Mouse (Mus musculus) G1E (cell line): ENCODE measurements around the gene Wnt1. TPM values are rescaled to one million over a fixed set of nuclear protein-coding genes. Genes with fewer than 3 reads are reported as not detected.
A peak's percentile ranks its signal among the peaks of the same experiment; 100 is the strongest.

Source experiments
- ATAC-seq: 2 replicates; pipeline ENCODE4 v1.8.0; 2016; ENCODE audit warnings: mild to moderate bottlenecking; ENCODE audit not compliant: insufficient number of reproducible peaks, poor library complexity, low FRiP score, severe bottlenecking; ENCODE audit errors: extremely low read depth
- DNase-seq: peaks from one replicate; pipeline ENCODE4 v3.0.0; 2012; ENCODE audit warnings: low spot score
- H3K27me3 ChIP-seq: 2 replicates; pipeline ENCODE4 v1.6.1; 2012; ENCODE audit warnings: mild to moderate bottlenecking, low read length, inconsistent platforms; ENCODE audit not compliant: insufficient read depth
- H3K36me3 ChIP-seq: replicated peaks from 2 replicates; pipeline ENCODE3; 2012; ENCODE audit warnings: mild to moderate bottlenecking, inconsistent platforms
- H3K4me1 ChIP-seq: 2 replicates; pipeline ENCODE4 v1.6.1; 2012; ENCODE audit warnings: low read depth, low read length, inconsistent platforms, mixed read lengths; ENCODE audit not compliant: insufficient read depth
- H3K4me3 ChIP-seq: 2 replicates; pipeline ENCODE4 v1.5.1; 2012; ENCODE audit warnings: low read depth, mild to moderate bottlenecking, inconsistent platforms, low read length, moderate library complexity, mixed read lengths
- H3K9me3 ChIP-seq: replicated peaks from 2 replicates; pipeline ENCODE4 v1.6.1; 2012; ENCODE audit warnings: inconsistent platforms
- CTCF ChIP-seq: IDR thresholded peaks from 2 replicates; pipeline ENCODE4 v1.5.1; 2012; ENCODE audit warnings: low read depth, low read length, inconsistent platforms, mixed read lengths
- GATA1 ChIP-seq: IDR thresholded peaks from 2 replicates; pipeline ENCODE4 v1.6.1; 2012; ENCODE audit warnings: borderline replicate concordance, low read length, inconsistent platforms, mixed read lengths
- GATA2 ChIP-seq: IDR thresholded peaks from 2 replicates; pipeline ENCODE4 v1.6.1; 2012; ENCODE audit warnings: low read depth, low read length, inconsistent platforms, borderline replicate concordance
- POLR2AphosphoS5 ChIP-seq: IDR thresholded peaks from 2 replicates; pipeline ENCODE4 v1.6.1; 2012; ENCODE audit warnings: low read depth, low read length, inconsistent platforms; ENCODE audit not compliant: insufficient replicate concordance
- TAL1 ChIP-seq: conservative IDR thresholded peaks from 2 replicates; pipeline ENCODE4 v1.6.1; 2012; ENCODE audit warnings: low read depth, low read length, inconsistent platforms, mixed read lengths
- polyA plus RNA-seq: library from polyadenylated mRNA; stranded (reverse); fragments of >175 nt; gene quantifications from 2 replicates; pipeline ENCODE4 v1.2.3, GENCODE M21; 2012
- total RNA-seq, 2 experiments: library from RNA; stranded (forward) in 1 of 2; stranded (reverse) in 1 of 2; fragments of 200-1000 nt in 1 of 2; fragments of >200 nt in 1 of 2; fragmentation: Nextera tagmentation in 1 of 2; gene quantifications; 2 replicates each; pipeline ENCODE4 v1.2.3; 2014 to 2017

The Wnt1 gene
- total and polyA plus RNA-seq, 3 experiments, result not detected

GRCm38 (mm10) chr15:98837006-98837742, 47.5 kb downstream of the Wnt1 start:
- peaks cover 94% of the 10 kb centered on the region for H3K36me3 ChIP-seq
- no peaks in the 10 kb centered on the region for H3K9me3 ChIP-seq
- H3K27me3 ChIP-seq, result peaks cover 3% of the 10 kb centered on the region; the same call in 1 of the 2 replicates
- ATAC-seq (peak; percentile 32; the same call in 1 of the 2 replicates), DNase-seq (peak; percentile 61)
- TF ChIP-seq TAL1, result peak; percentile 57
- no peak for TF ChIP-seq GATA1
- no peak overlapping the region; the same call in 1 of the 2 replicates for H3K4me3 ChIP-seq
- H3K4me1 ChIP-seq, result peaks cover 66% of the 10 kb centered on the region

- TF ChIP-seq GATA1 (no peak), GATA2 (no peak), CTCF (no peak), TAL1 (no peak), POLR2AphosphoS5 (no peak)
- Histone ChIP-seq H3K4me1 (peaks cover 65% of the 10 kb centered on the region), H3K27me3 (peaks cover 3% of the 10 kb centered on the region; the same call in 1 of the 2 replicates), H3K4me3 (no peak overlapping the region; the same call in 1 of the 2 replicates), H3K36me3 (peaks cover 97% of the 10 kb centered on the region), H3K9me3 (no peaks in the 10 kb centered on the region)
- DNase-seq (no peak), ATAC-seq (no peak)
These were observed 48.1 kb downstream of the Wnt1 start for GRCm38 (mm10) chr15:98837743-98838103.

DNA sequence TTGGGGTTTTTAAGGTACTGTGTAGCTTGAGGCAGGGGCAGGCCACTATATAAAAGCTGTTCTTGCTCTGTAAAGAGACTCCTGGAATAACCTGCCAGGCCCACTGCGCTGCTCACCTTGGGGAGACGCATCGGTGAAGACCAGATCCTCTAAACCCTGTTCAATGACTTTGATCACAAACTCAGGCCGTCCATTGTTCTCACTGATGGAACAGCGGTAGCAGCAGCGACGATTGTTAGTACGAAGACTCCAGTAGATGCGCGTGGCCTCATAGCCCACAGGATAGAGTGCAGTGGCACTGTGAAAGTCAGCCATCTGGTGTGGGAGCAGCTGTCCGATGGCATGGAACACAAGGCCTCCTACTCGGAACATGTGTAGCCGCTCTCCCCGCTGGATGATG, 49.5 kb downstream of the Wnt1 start:
- TF ChIP-seq POLR2AphosphoS5 (no peak), GATA2 (no peak), GATA1 (no peak), CTCF (no peak), TAL1 (no peak)
- Histone ChIP-seq H3K4me1 (peaks cover 55% of the 10 kb centered on the region), H3K36me3 (peaks cover 100% of the 10 kb centered on the region), H3K4me3 (0 out of 2 replicates have a peak overlapping the region, but pooled peaks have one; percentile 5), H3K9me3 (no peaks in the 10 kb centered on the region), H3K27me3 (peaks cover 3% of the 10 kb centered on the region; the same call in 1 of the 2 replicates)
- DNase-seq (no peak), ATAC-seq (no peak)

- H3K36me3 ChIP-seq, result peaks cover 100% of the 10 kb centered on the region
- TF ChIP-seq GATA2, result no peak
- TF ChIP-seq GATA1, result no peak
- no peak for TF ChIP-seq POLR2AphosphoS5
- TF ChIP-seq TAL1, result no peak
- TF ChIP-seq CTCF, result no peak
- peaks cover 3% of the 10 kb centered on the region; the same call in 1 of the 2 replicates for H3K27me3 ChIP-seq
- H3K4me3 ChIP-seq, result no peak overlapping the region
- DNase-seq, result no peak
- ATAC-seq, result no peak
- no peaks in the 10 kb centered on the region for H3K9me3 ChIP-seq
- H3K4me1 ChIP-seq, result peaks cover 52% of the 10 kb centered on the region
These were observed 50.3 kb downstream of the Wnt1 start for GRCm38 (mm10) chr15:98839671-98840585.

Other genes with a start within 250 kb of the Wnt1 start
- gene Ccnt1, start 218.9 kb upstream of the Wnt1 start, total RNA-seq (2014; fragmentation: Nextera tagmentation), result 76.1 and 84.6 TPM in 2 replicates
- 74.6 and 78.2 TPM in 2 replicates for gene Ccnt1, start 218.9 kb upstream of the Wnt1 start, total RNA-seq (2017)
- 5.7 and 6.4 TPM in 2 replicates for gene Ccnt1, start 218.9 kb upstream of the Wnt1 start, polyA plus RNA-seq
- gene 4930415O20Rik, start 218.9 kb upstream of the Wnt1 start, total RNA-seq (2014; fragmentation: Nextera tagmentation), result not detected in 2 replicates
- not detected in 2 replicates for gene 4930415O20Rik, start 218.9 kb upstream of the Wnt1 start, total RNA-seq (2017)
- gene 4930415O20Rik, start 218.9 kb upstream of the Wnt1 start, polyA plus RNA-seq, result not detected in 2 replicates
- gene Adcy6, start 179.8 kb upstream of the Wnt1 start, total RNA-seq (2014; fragmentation: Nextera tagmentation), result 5.0 TPM in 1 of 2 replicates, not detected in the other
- 0.22 TPM in 1 of 2 replicates, not detected in the other for gene Adcy6, start 179.8 kb upstream of the Wnt1 start, total RNA-seq (2017)
- not detected in 2 replicates for gene Adcy6, start 179.8 kb upstream of the Wnt1 start, polyA plus RNA-seq
- gene Cacnb3, start 159.0 kb upstream of the Wnt1 start, total RNA-seq (2014; fragmentation: Nextera tagmentation), result 0.29 TPM in 1 of 2 replicates, not detected in the other
- 0.12 and 0.22 TPM in 2 replicates for gene Cacnb3, start 159.0 kb upstream of the Wnt1 start, total RNA-seq (2017)
- gene Cacnb3, start 159.0 kb upstream of the Wnt1 start, polyA plus RNA-seq, result 0.14 and 0.22 TPM in 2 replicates
- 61.4 and 66.6 TPM in 2 replicates for gene Ddx23, start 127.0 kb upstream of the Wnt1 start, total RNA-seq (2014; fragmentation: Nextera tagmentation)
- gene Ddx23, start 127.0 kb upstream of the Wnt1 start, total RNA-seq (2017), result 101 and 154 TPM in 2 replicates
- 100 and 112 TPM in 2 replicates for gene Ddx23, start 127.0 kb upstream of the Wnt1 start, polyA plus RNA-seq
- gene Rnd1, start 112.4 kb upstream of the Wnt1 start, total RNA-seq (2014; fragmentation: Nextera tagmentation), result 3.2 and 3.3 TPM in 2 replicates
- gene Rnd1, start 112.4 kb upstream of the Wnt1 start, total RNA-seq (2017), result 1.2 and 1.5 TPM in 2 replicates
- 1.0 and 1.1 TPM in 2 replicates for gene Rnd1, start 112.4 kb upstream of the Wnt1 start, polyA plus RNA-seq
- 1.0 TPM in 1 of 2 replicates, not detected in the other for gene Ccdc65, start 81.7 kb upstream of the Wnt1 start, total RNA-seq (2014; fragmentation: Nextera tagmentation)
- gene Ccdc65, start 81.7 kb upstream of the Wnt1 start, total RNA-seq (2017), result 0.06 and 0.60 TPM in 2 replicates
- not detected in 2 replicates for gene Ccdc65, start 81.7 kb upstream of the Wnt1 start, polyA plus RNA-seq
- gene Fkbp11, start 61.7 kb upstream of the Wnt1 start, total RNA-seq (2014; fragmentation: Nextera tagmentation), result 11.5 and 14.1 TPM in 2 replicates
- gene Fkbp11, start 61.7 kb upstream of the Wnt1 start, total RNA-seq (2017), result 6.2 and 6.7 TPM in 2 replicates
- gene Fkbp11, start 61.7 kb upstream of the Wnt1 start, polyA plus RNA-seq, result 20.2 and 23.8 TPM in 2 replicates
- gene Arf3, start 26.6 kb upstream of the Wnt1 start, total RNA-seq (2014; fragmentation: Nextera tagmentation), result 60.9 and 65.0 TPM in 2 replicates
- 37.9 and 41.6 TPM in 2 replicates for gene Arf3, start 26.6 kb upstream of the Wnt1 start, total RNA-seq (2017)
- gene Arf3, start 26.6 kb upstream of the Wnt1 start, polyA plus RNA-seq, result 55.4 and 58.2 TPM in 2 replicates
- not detected in 2 replicates for gene Wnt10b, start 11.7 kb upstream of the Wnt1 start, total RNA-seq (2014; fragmentation: Nextera tagmentation)
- 0.27 TPM in 1 of 2 replicates, not detected in the other for gene Wnt10b, start 11.7 kb upstream of the Wnt1 start, total RNA-seq (2017)
- gene Wnt10b, start 11.7 kb upstream of the Wnt1 start, polyA plus RNA-seq, result 0.05 and 0.09 TPM in 2 replicates
- not detected in 2 replicates for gene Ddn, start 19.6 kb downstream of the Wnt1 start, total RNA-seq (2014; fragmentation: Nextera tagmentation)
- 0.17 and 0.22 TPM in 2 replicates for gene Ddn, start 19.6 kb downstream of the Wnt1 start, total RNA-seq (2017)
- 0.07 and 0.08 TPM in 2 replicates for gene Ddn, start 19.6 kb downstream of the Wnt1 start, polyA plus RNA-seq
- gene Prkag1, start 41.7 kb downstream of the Wnt1 start, total RNA-seq (2014; fragmentation: Nextera tagmentation), result 62.8 and 72.4 TPM in 2 replicates
- gene Prkag1, start 41.7 kb downstream of the Wnt1 start, total RNA-seq (2017), result 114 and 150 TPM in 2 replicates
- 106 and 142 TPM in 2 replicates for gene Prkag1, start 41.7 kb downstream of the Wnt1 start, polyA plus RNA-seq
- gene Kmt2d, start 81.3 kb downstream of the Wnt1 start, total RNA-seq (2014; fragmentation: Nextera tagmentation), result 141 and 150 TPM in 2 replicates
- gene Kmt2d, start 81.3 kb downstream of the Wnt1 start, total RNA-seq (2017), result 22.1 and 27.0 TPM in 2 replicates
- gene Kmt2d, start 81.3 kb downstream of the Wnt1 start, polyA plus RNA-seq, result 42.8 and 57.8 TPM in 2 replicates
- 5.2 and 8.4 TPM in 2 replicates for gene Rhebl1, start 104.7 kb downstream of the Wnt1 start, total RNA-seq (2014; fragmentation: Nextera tagmentation)
- gene Rhebl1, start 104.7 kb downstream of the Wnt1 start, total RNA-seq (2017), result 7.8 and 8.0 TPM in 2 replicates
- 2.7 and 2.9 TPM in 2 replicates for gene Rhebl1, start 104.7 kb downstream of the Wnt1 start, polyA plus RNA-seq
- gene Dhh, start 108.7 kb downstream of the Wnt1 start, total RNA-seq (2014; fragmentation: Nextera tagmentation), result not detected in 2 replicates
- 0.05 and 0.06 TPM in 2 replicates for gene Dhh, start 108.7 kb downstream of the Wnt1 start, total RNA-seq (2017)
- not detected in 2 replicates for gene Dhh, start 108.7 kb downstream of the Wnt1 start, polyA plus RNA-seq
- 10.9 and 17.1 TPM in 2 replicates for gene Lmbr1l, start 128.4 kb downstream of the Wnt1 start, total RNA-seq (2014; fragmentation: Nextera tagmentation)
- gene Lmbr1l, start 128.4 kb downstream of the Wnt1 start, total RNA-seq (2017), result 4.5 and 7.4 TPM in 2 replicates
- gene Lmbr1l, start 128.4 kb downstream of the Wnt1 start, polyA plus RNA-seq, result 9.6 and 9.7 TPM in 2 replicates
- gene Tuba1b, start 144.7 kb downstream of the Wnt1 start, total RNA-seq (2014; fragmentation: Nextera tagmentation), result 1,654 and 1,866 TPM in 2 replicates
- 717 and 929 TPM in 2 replicates for gene Tuba1b, start 144.7 kb downstream of the Wnt1 start, total RNA-seq (2017)
- gene Tuba1b, start 144.7 kb downstream of the Wnt1 start, polyA plus RNA-seq, result 255 and 384 TPM in 2 replicates
- gene Gm49450, start 163.7 kb downstream of the Wnt1 start, total RNA-seq (2014; fragmentation: Nextera tagmentation), result not detected in 2 replicates
- gene Gm49450, start 163.7 kb downstream of the Wnt1 start, total RNA-seq (2017), result not detected in 2 replicates
- not detected in 2 replicates for gene Gm49450, start 163.7 kb downstream of the Wnt1 start, polyA plus RNA-seq
- 11.6 and 22.3 TPM in 2 replicates for gene Tuba1a, start 163.8 kb downstream of the Wnt1 start, total RNA-seq (2014; fragmentation: Nextera tagmentation)
- gene Tuba1a, start 163.8 kb downstream of the Wnt1 start, total RNA-seq (2017), result 35.9 and 52.0 TPM in 2 replicates
- 1.4 and 3.3 TPM in 2 replicates for gene Tuba1a, start 163.8 kb downstream of the Wnt1 start, polyA plus RNA-seq
- gene Tuba1c, start 240.0 kb downstream of the Wnt1 start, total RNA-seq (2014; fragmentation: Nextera tagmentation), result 856 and 1,023 TPM in 2 replicates
- 252 and 273 TPM in 2 replicates for gene Tuba1c, start 240.0 kb downstream of the Wnt1 start, total RNA-seq (2017)
- gene Tuba1c, start 240.0 kb downstream of the Wnt1 start, polyA plus RNA-seq, result 47.1 and 72.7 TPM in 2 replicates